Mouse (Mus musculus) granulocyte monocyte progenitor cell, adult 5-6 weeks (primary cell): Measurements from ENCODE around the gene Usp11. TPM values are rescaled to one million over a fixed set of nuclear protein-coding genes. Genes with fewer than 3 reads are reported as not detected.

Experiments used
- total RNA-seq, 2 experiments: library from RNA; stranded (forward) in 1 of 2; stranded (reverse) in 1 of 2; fragments of 200-712, 200-1000 nt in 1 of 2; fragments of >200 nt in 1 of 2; fragmentation: Nextera tagmentation in 1 of 2; gene quantifications; 2 replicates each; pipeline ENCODE4 v1.2.3; 2014 to 2017

The Usp11 gene
- total RNA-seq, 2 experiments from 2014 or later, result 41.6 to 42.7 TPM

Other genes with a start within 250 kb of the Usp11 start
- not detected in 2 replicates for gene Rgn, start 154.1 kb upstream of the Usp11 start, total RNA-seq (2014; fragmentation: Nextera tagmentation)
- not detected in 2 replicates for gene Rgn, start 154.1 kb upstream of the Usp11 start, total RNA-seq (2017)
- 50.1 and 52.1 TPM in 2 replicates for gene Rbm10, start 86.4 kb upstream of the Usp11 start, total RNA-seq (2014; fragmentation: Nextera tagmentation)
- 70.2 and 83.0 TPM in 2 replicates for gene Rbm10, start 86.4 kb upstream of the Usp11 start, total RNA-seq (2017)
- gene Ndufb11, start 86.3 kb upstream of the Usp11 start, total RNA-seq (2014; fragmentation: Nextera tagmentation), result 188 and 233 TPM in 2 replicates
- 97.4 and 116 TPM in 2 replicates for gene Ndufb11, start 86.3 kb upstream of the Usp11 start, total RNA-seq (2017)
- gene Uba1, start 45.6 kb upstream of the Usp11 start, total RNA-seq (2014; fragmentation: Nextera tagmentation), result 273 and 299 TPM in 2 replicates
- gene Uba1, start 45.6 kb upstream of the Usp11 start, total RNA-seq (2017), result 188 and 223 TPM in 2 replicates
- 56.4 and 74.9 TPM in 2 replicates for gene Cdk16, start 16.0 kb upstream of the Usp11 start, total RNA-seq (2014; fragmentation: Nextera tagmentation)
- 18.8 and 27.8 TPM in 2 replicates for gene Cdk16, start 16.0 kb upstream of the Usp11 start, total RNA-seq (2017)
- gene Araf, start 93.9 kb downstream of the Usp11 start, total RNA-seq (2014; fragmentation: Nextera tagmentation), result 82.8 and 114 TPM in 2 replicates
- gene Araf, start 93.9 kb downstream of the Usp11 start, total RNA-seq (2017), result 40.8 and 43.3 TPM in 2 replicates
- not detected in 2 replicates for gene Timp1, start 166.3 kb downstream of the Usp11 start, total RNA-seq (2014; fragmentation: Nextera tagmentation)
- gene Timp1, start 166.3 kb downstream of the Usp11 start, total RNA-seq (2017), result not detected in 2 replicates
- not detected in 2 replicates for gene Syn1, start 217.1 kb downstream of the Usp11 start, total RNA-seq (2014; fragmentation: Nextera tagmentation)
- gene Syn1, start 217.1 kb downstream of the Usp11 start, total RNA-seq (2017), result not detected in 2 replicates
- 46.8 and 65.6 TPM in 2 replicates for gene Cfp, start 227.6 kb downstream of the Usp11 start, total RNA-seq (2014; fragmentation: Nextera tagmentation)
- gene Cfp, start 227.6 kb downstream of the Usp11 start, total RNA-seq (2017), result 30.8 and 33.2 TPM in 2 replicates
- gene Elk1, start 246.7 kb downstream of the Usp11 start, total RNA-seq (2014; fragmentation: Nextera tagmentation), result 6.5 and 11.1 TPM in 2 replicates
- gene Elk1, start 246.7 kb downstream of the Usp11 start, total RNA-seq (2017), result 2.7 and 3.3 TPM in 2 replicates